Mouse (Mus musculus): ENCODE measurements around the gene Gm4707. TPM values are rescaled to one million over a fixed set of nuclear protein-coding genes. Genes with fewer than 3 reads are reported as not detected.
"Not testable (repeated sequence)": the region's sequence is repeated elsewhere in the genome, so short reads cannot be mapped to it uniquely, and the experiment has no call there.

Gene Gm4707
- polyA plus RNA-seq, 1 experiment from 2014 or later: 2.8 TPM

DNA sequence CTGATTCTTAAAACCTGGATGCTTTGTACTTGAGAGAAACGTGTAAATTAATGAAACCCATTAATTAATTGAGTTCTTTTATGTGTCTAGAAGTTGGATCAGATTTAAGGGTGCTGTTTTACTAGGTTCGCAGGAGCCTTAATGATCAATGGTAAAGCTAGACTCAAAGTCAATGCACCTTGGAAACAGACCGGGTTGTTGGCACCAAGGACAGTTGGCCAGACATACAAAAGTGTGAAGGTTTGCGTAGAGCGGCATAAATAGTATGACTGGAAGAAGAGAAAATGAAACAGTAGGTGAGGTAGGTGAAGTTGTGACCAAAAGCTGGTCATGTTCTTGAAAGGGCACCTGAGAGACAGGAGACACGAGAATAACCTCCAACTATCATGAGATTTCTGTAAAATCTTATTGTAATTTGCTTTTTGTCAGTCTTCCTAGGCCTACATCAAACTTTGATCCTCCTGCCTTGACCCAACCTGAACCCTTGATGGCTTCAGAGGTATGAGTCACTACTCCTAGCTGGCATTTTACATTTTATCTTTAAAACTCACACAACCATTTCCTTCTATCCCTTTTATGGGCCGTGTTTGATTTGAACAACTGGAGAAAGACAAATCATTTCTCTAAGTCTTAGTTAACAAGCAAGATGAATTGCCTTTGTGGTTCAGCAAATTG, 16.8 kb upstream of the Gm4707 start:
- Histone ChIP-seq H3K27ac (0 out of 2 replicates have a peak overlapping the region, but pooled peaks have one; percentile 98), H3K4me1 (peaks cover 15% of the 10 kb centered on the region), H3K4me3 (peak overlapping the region; percentile 86), H3K4me2 (peak overlapping the region; percentile 87), H3K27me3 (no peaks in the 10 kb centered on the region), H3K9me3 (replicated peaks) (no peaks in the 10 kb centered on the region), H3K9ac (peak overlapping the region; percentile 94), H3K36me3 (ENCODE audit: poor library complexity, severe bottlenecking) (no peaks in the 10 kb centered on the region)
- no peak for ATAC-seq
- 70% methylated on average over 7 of the region's 7 CpGs for WGBS

DNA sequence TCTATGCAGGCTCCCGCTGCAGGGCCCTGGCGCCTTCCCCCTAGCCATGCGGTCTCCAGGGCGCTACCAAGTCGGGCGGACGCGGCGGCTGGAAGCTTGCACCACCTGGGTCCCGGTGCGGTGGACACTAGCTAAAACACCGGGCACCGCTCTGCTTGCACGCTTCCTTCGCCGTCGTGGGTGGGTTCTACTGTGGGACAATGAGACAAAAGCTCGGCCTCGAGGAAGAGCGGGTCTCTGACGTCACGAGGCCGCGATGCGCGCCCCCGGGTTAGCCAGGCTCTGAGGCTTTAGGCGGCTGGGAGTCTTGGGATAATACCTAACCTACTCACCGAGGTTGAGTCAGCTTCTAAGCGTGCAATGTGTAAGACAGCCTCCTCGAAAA, 16.0 kb upstream of the Gm4707 start:
- H3K4me3 ChIP-seq: peak overlapping the region; percentile 86
- ATAC-seq: no peak; the same call in 1 of the 2 replicates
- WGBS: under 1% methylated on average over 29 of the region's 31 CpGs

GRCm38 (mm10) chr17:71474762-71475704, 15.3 kb upstream of the Gm4707 start, which contains the start of gene Smchd1:
Gene Smchd1, minus strand, starts transcription at chr17:71475343.
- H3K27me3 ChIP-seq: no peaks in the 10 kb centered on the region
- peak within 1 kb of the TSS; percentile 98 for H3K27ac ChIP-seq
- under 1% methylated on average over 90 of the region's 109 CpGs for WGBS
- peaks cover 21% of the 10 kb centered on the region for H3K4me1 ChIP-seq
- H3K9ac ChIP-seq: peak within 1 kb of the TSS; percentile 94
- peak; percentile 95 for ATAC-seq
- H3K4me3 ChIP-seq: peak within 1 kb of the TSS; percentile 86
- H3K4me2 ChIP-seq: peak within 1 kb of the TSS; percentile 87
- H3K36me3 ChIP-seq (ENCODE audit: poor library complexity, severe bottlenecking): no peaks in the 10 kb centered on the region
- H3K9me3 ChIP-seq (replicated peaks): no peaks in the 10 kb centered on the region

More for the DNA sequence above, 16.0 kb upstream of the Gm4707 start:
- H3K27ac ChIP-seq: peak overlapping the region; percentile 98
- H3K4me2 ChIP-seq: peak overlapping the region; percentile 87
- no peaks in the 10 kb centered on the region for H3K36me3 ChIP-seq (ENCODE audit: poor library complexity, severe bottlenecking)
- H3K4me1 ChIP-seq: peaks cover 15% of the 10 kb centered on the region
- H3K9me3 ChIP-seq (replicated peaks): no peaks in the 10 kb centered on the region
- peak overlapping the region; percentile 94 for H3K9ac ChIP-seq
- no peaks in the 10 kb centered on the region for H3K27me3 ChIP-seq

GRCm38 (mm10) chr17:71474128-71474527, 14.4 kb upstream of the Gm4707 start:
- Histone ChIP-seq H3K4me2 (peak overlapping the region; percentile 87), H3K9ac (peak overlapping the region; percentile 94), H3K27me3 (no peaks in the 10 kb centered on the region), H3K4me1 (peaks cover 21% of the 10 kb centered on the region), H3K9me3 (replicated peaks) (no peaks in the 10 kb centered on the region), H3K27ac (0 out of 2 replicates have a peak overlapping the region, but pooled peaks have one; percentile 98), H3K4me3 (peak overlapping the region; percentile 86), H3K36me3 (ENCODE audit: poor library complexity, severe bottlenecking) (no peaks in the 10 kb centered on the region)
- 12% methylated on average over 8 of the region's 8 CpGs for WGBS
- no peak for ATAC-seq

GRCm38 (mm10) chr17:71471261-71471660, 11.5 kb upstream of the Gm4707 start:
- Histone ChIP-seq H3K27me3 (no peaks in the 10 kb centered on the region), H3K4me2 (no peak overlapping the region), H3K9me3 (replicated peaks) (no peaks in the 10 kb centered on the region), H3K4me3 (no peak overlapping the region), H3K36me3 (ENCODE audit: poor library complexity, severe bottlenecking) (no peaks in the 10 kb centered on the region), H3K9ac (no peak overlapping the region), H3K4me1 (peaks cover 17% of the 10 kb centered on the region), H3K27ac (no peak overlapping the region)
- no peak for ATAC-seq
- 70% methylated on average over 2 of the region's 2 CpGs for WGBS

- Histone ChIP-seq H3K9me3 (replicated peaks) (no peaks in the 10 kb centered on the region), H3K36me3 (ENCODE audit: poor library complexity, severe bottlenecking) (peaks cover 60% of the 10 kb centered on the region), H3K4me2 (no peak overlapping the region), H3K27ac (no peak overlapping the region), H3K9ac (no peak overlapping the region), H3K4me3 (no peak overlapping the region), H3K27me3 (no peaks in the 10 kb centered on the region), H3K4me1 (no peaks in the 10 kb centered on the region)
- 98% methylated on average over 3 of the region's 3 CpGs for WGBS
- no peak for ATAC-seq
Measured at GRCm38 (mm10) chr17:71460312-71460711, 594 bp upstream of the Gm4707 start.

DNA sequence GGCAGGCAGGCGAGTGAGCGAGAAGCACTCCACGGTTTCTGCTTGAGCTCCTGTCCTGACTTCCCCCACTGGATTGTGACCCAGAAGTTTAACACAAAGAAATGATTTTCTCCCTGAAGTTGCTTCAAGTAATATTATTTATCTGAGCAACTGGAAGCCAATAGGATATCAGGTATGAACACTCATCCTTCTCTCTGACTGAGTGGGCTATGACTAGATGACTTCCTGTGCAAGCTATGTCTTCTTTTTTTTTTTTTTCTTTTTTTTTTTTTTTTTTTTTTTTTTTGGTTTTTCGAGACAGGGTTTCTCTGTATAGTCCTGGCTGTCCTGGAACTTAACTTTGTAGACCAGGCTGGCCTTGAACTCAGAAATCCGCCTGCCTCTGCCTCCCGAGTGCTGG, 2.4 kb downstream of the Gm4707 start:
- H3K9me3 ChIP-seq (replicated peaks); H3K27me3 ChIP-seq; H3K27ac ChIP-seq; H3K9ac ChIP-seq; H3K4me1 ChIP-seq; H3K4me3 ChIP-seq; H3K4me2 ChIP-seq; ATAC-seq: not testable (repeated sequence)
- WGBS: 93% methylated on average over 6 of the region's 6 CpGs
- peaks cover 49% of the 10 kb centered on the region for H3K36me3 ChIP-seq (ENCODE audit: poor library complexity, severe bottlenecking)

DNA sequence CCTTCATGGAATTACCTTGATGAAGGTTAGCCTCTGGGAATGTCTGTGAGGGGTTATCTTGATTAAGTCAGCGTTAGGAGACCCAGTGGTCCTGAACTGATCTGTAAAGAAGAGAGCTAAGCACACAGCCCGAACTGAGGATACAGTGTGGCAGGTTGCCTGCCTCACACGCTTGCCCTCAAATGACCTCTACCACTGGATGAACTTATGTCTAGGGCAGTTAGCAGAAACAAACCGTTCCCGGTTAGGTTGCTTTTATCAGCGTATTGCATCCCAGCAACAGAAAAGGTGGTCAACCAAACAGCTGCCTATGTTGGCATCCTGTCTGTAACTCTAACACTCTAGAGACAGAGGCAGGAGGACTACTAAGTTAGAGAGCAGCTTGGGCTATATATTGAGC, 14.5 kb downstream of the Gm4707 start:
- WGBS: 97% methylated on average over 6 of the region's 6 CpGs
- Histone ChIP-seq H3K36me3 (ENCODE audit: poor library complexity, severe bottlenecking) (peaks cover 33% of the 10 kb centered on the region), H3K4me3 (no peak overlapping the region), H3K27me3 (no peaks in the 10 kb centered on the region), H3K4me1 (no peaks in the 10 kb centered on the region), H3K27ac (no peak overlapping the region), H3K9me3 (replicated peaks) (no peaks in the 10 kb centered on the region), H3K9ac (no peak overlapping the region), H3K4me2 (no peak overlapping the region)
- no peak for ATAC-seq

GRCm38 (mm10) chr17:71444718-71445117, 15.0 kb downstream of the Gm4707 start:
- no peak overlapping the region for H3K9ac ChIP-seq
- no peak for ATAC-seq
- H3K27ac ChIP-seq: no peak overlapping the region
- H3K4me1 ChIP-seq: no peaks in the 10 kb centered on the region
- no peak overlapping the region for H3K4me3 ChIP-seq
- H3K36me3 ChIP-seq (ENCODE audit: poor library complexity, severe bottlenecking): peaks cover 33% of the 10 kb centered on the region
- H3K4me2 ChIP-seq: no peak overlapping the region
- no peaks in the 10 kb centered on the region for H3K9me3 ChIP-seq (replicated peaks)
- H3K27me3 ChIP-seq: no peaks in the 10 kb centered on the region
- 92% methylated on average over 2 of the region's 2 CpGs for WGBS

- ATAC-seq: no peak
- Histone ChIP-seq H3K9me3 (replicated peaks) (no peaks in the 10 kb centered on the region), H3K4me3 (no peak overlapping the region), H3K27ac (no peak overlapping the region), H3K9ac (no peak overlapping the region), H3K36me3 (ENCODE audit: poor library complexity, severe bottlenecking) (peaks cover 35% of the 10 kb centered on the region), H3K4me2 (no peak overlapping the region), H3K4me1 (no peaks in the 10 kb centered on the region), H3K27me3 (no peaks in the 10 kb centered on the region)
- WGBS: 92% methylated on average over 3 of the region's 3 CpGs
Measured at GRCm38 (mm10) chr17:71444126-71444525, 15.6 kb downstream of the Gm4707 start.

- H3K4me3 ChIP-seq: no peak overlapping the region
- WGBS: 89% methylated on average over 6 of the region's 6 CpGs
- H3K9ac ChIP-seq: no peak overlapping the region
- H3K4me2 ChIP-seq: no peak overlapping the region
- H3K4me1 ChIP-seq: no peaks in the 10 kb centered on the region
- peaks cover 35% of the 10 kb centered on the region for H3K36me3 ChIP-seq (ENCODE audit: poor library complexity, severe bottlenecking)
- H3K9me3 ChIP-seq (replicated peaks): no peaks in the 10 kb centered on the region
- H3K27me3 ChIP-seq: no peaks in the 10 kb centered on the region
- no peak for ATAC-seq
- no peak overlapping the region for H3K27ac ChIP-seq
Measured at GRCm38 (mm10) chr17:71443273-71443672, 16.4 kb downstream of the Gm4707 start.

GRCm38 (mm10) chr17:71422502-71422901, 37.2 kb downstream of the Gm4707 start:
- ATAC-seq, H3K4me3 ChIP-seq, H3K27ac ChIP-seq, H3K9ac ChIP-seq, H3K4me2 ChIP-seq, H3K27me3 ChIP-seq, H3K4me1 ChIP-seq: not testable (repeated sequence)
- Histone ChIP-seq H3K36me3 (ENCODE audit: poor library complexity, severe bottlenecking) (peaks cover 47% of the 10 kb centered on the region), H3K9me3 (replicated peaks) (peaks cover 14% of the 10 kb centered on the region)
- 96% methylated on average over 2 of the region's 2 CpGs for WGBS

Data from forebrain, embryonic 13.5 days (tissue).